Mouse (Mus musculus) bone marrow macrophage, adult 2 months (primary cell): ENCODE results near the gene Retreg1.

Experiments used
- CTCF ChIP-seq: IDR thresholded peaks from 2 replicates; pipeline ENCODE4 v1.5.1; 2012; ENCODE audit warnings: low read depth, mild to moderate bottlenecking, low read length, moderate library complexity
- POLR2A ChIP-seq: IDR thresholded peaks from 2 replicates; pipeline ENCODE4 v1.6.1; 2012; ENCODE audit warnings: mild to moderate bottlenecking, low read depth, low read length, borderline replicate concordance

- no peak for TF ChIP-seq CTCF
- no peak for TF ChIP-seq POLR2A
These were observed 34.8 kb downstream of the Retreg1 start for GRCm38 (mm10) chr15:25877798-25878197.
